Mouse (Mus musculus) heart, postnatal 4 days (tissue): ENCODE data around the gene Skap1. TPM values are rescaled to one million over a fixed set of nuclear protein-coding genes. Genes with fewer than 3 reads are reported as not detected.
A peak's percentile ranks its signal among the peaks of the same experiment; 100 is the strongest.

ENCODE experiments used
- DNase-seq: peaks from one replicate; pipeline ENCODE4 v3.0.0; 2021
- total RNA-seq, 2 experiments: library from RNA; stranded (reverse); gene quantifications; 2 replicates each; pipeline ENCODE4 v1.2.3; 2021

Skap1 gene
- total RNA-seq, 2 experiments from 2014 or later, result 0.29 TPM; not detected in 1

- peak; percentile 44 for DNase-seq
Measured at GRCm38 (mm10) chr11:96631521-96631920, 167.1 kb downstream of the Skap1 start.

GRCm38 (mm10) chr11:96637927-96638326 lies 173.5 kb downstream of the Skap1 start:
- DNase-seq, result no peak

- no peak for DNase-seq
Measured at GRCm38 (mm10) chr11:96639805-96640204, 175.4 kb downstream of the Skap1 start.

GRCm38 (mm10) chr11:96642173-96643140 lies 178.1 kb downstream of the Skap1 start:
- DNase-seq, result peak; percentile 28

GRCm38 (mm10) chr11:96644969-96645368 lies 180.6 kb downstream of the Skap1 start:
- DNase-seq, result peak; percentile 13

GRCm38 (mm10) chr11:96645538-96646037 lies 181.2 kb downstream of the Skap1 start:
- peak; percentile 79 for DNase-seq

GRCm38 (mm10) chr11:96651848-96652247 lies 187.5 kb downstream of the Skap1 start:
- no peak for DNase-seq

GRCm38 (mm10) chr11:96653867-96654266 lies 189.5 kb downstream of the Skap1 start:
- no peak for DNase-seq

GRCm38 (mm10) chr11:96658420-96658819 lies 194.0 kb downstream of the Skap1 start:
- DNase-seq, result no peak

GRCm38 (mm10) chr11:96666924-96667323 lies 202.5 kb downstream of the Skap1 start:
- no peak for DNase-seq

- no peak for DNase-seq
Measured at GRCm38 (mm10) chr11:96668367-96668766, 204.0 kb downstream of the Skap1 start.

GRCm38 (mm10) chr11:96673792-96674191 lies 209.4 kb downstream of the Skap1 start:
- DNase-seq, result peak; percentile 74

- DNase-seq, result peak; percentile 8
Measured at GRCm38 (mm10) chr11:96674786-96675365, 210.5 kb downstream of the Skap1 start.

GRCm38 (mm10) chr11:96678026-96678425 lies 213.6 kb downstream of the Skap1 start:
- DNase-seq, result no peak

- DNase-seq, result no peak
Measured at GRCm38 (mm10) chr11:96679026-96679425, 214.6 kb downstream of the Skap1 start.

GRCm38 (mm10) chr11:96685381-96685780 lies 221.0 kb downstream of the Skap1 start:
- DNase-seq, result no peak

- no peak for DNase-seq
Measured at GRCm38 (mm10) chr11:96686713-96687280, 222.4 kb downstream of the Skap1 start.

- DNase-seq, result no peak
Measured at GRCm38 (mm10) chr11:96692250-96692649, 227.9 kb downstream of the Skap1 start.

GRCm38 (mm10) chr11:96693360-96693759 lies 229.0 kb downstream of the Skap1 start:
- DNase-seq, result no peak

GRCm38 (mm10) chr11:96694774-96695173 lies 230.4 kb downstream of the Skap1 start:
- DNase-seq, result no peak

GRCm38 (mm10) chr11:96696168-96696727 lies 231.9 kb downstream of the Skap1 start:
- DNase-seq, result no peak

GRCm38 (mm10) chr11:96696842-96697455 lies 232.6 kb downstream of the Skap1 start:
- DNase-seq, result peak; percentile 8
